Mouse (Mus musculus): Measurements from ENCODE around the gene Eif4g3.

DNA sequence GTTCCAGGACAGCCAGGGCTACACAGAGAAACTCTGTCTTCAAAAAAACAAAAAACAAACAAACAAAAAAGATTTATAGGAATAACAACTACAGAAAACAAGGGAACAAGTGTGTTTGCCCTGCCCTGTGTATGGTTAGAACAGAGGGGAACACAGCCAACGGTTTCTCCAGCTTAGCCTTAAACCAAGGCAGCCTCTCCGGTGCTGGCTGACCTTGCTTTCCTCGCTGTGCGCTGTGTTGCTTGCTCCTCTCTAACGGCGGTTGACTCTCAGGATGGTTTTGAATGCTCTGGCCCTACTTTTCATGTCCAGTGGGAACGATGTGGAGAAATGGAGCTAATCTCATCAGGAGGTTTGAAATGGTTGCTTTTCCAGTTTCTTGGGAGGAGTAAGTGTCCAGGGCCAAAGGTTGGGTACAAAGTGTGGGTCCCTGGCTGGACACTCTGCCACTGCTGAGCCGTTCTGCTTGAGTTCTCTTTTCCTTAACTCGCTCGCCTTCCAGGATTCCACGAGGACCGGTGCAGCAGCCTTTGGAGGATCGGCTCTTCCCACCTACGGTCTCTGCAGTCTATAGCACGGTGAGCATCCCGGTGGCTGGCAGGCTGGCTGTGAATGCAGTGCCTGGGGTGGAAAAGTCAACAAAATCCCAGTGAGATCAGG lies 52.1 kb downstream of the Eif4g3 start:
- TF ChIP-seq POLR2A (IDR thresholded peaks at IDR 0.05; ENCODE audit: insufficient read depth, low read depth, low read length) (no peak), CTCF (IDR thresholded peaks at IDR 0.05; ENCODE audit: insufficient read depth, low read depth, low read length) (no peak)
